Mouse (Mus musculus) stomach, postnatal 0 days (tissue): Measurements from ENCODE around the gene Slc38a2.

Experiments
- CTCF ChIP-seq: IDR thresholded peaks from 2 replicates; pipeline ENCODE4 v1.5.1; 2016; ENCODE audit warnings: antibody characterized with exemption, low read depth, mild to moderate bottlenecking, moderate library complexity
- EP300 ChIP-seq: optimal IDR thresholded peaks from 2 replicates; pipeline ENCODE3; 2016; ENCODE audit warnings: antibody characterized with exemption

DNA sequence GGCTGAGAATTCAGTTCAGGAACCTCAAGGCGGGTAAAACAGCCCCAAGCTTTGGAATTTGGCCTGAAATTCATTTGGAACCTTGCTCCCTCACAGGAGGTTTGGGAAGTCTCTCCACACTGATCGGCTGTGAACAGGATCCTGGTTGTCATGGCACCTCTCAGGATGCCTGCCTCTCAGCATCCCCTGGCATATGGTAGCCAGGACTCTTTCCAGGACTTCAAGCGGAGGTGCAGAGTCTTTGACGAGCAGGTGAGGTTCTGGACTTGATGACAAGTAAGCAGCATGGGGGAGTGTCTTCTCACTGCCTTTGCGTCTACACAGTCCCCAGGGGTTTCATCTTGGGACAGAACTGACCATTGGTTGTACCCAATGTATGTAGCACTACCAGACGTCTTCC is 11.5 kb downstream of the Slc38a2 start:
- TF ChIP-seq EP300: no peak
- no peak for TF ChIP-seq CTCF
